Mouse (Mus musculus) testis, adult 2 months (tissue): ENCODE measurements around the gene BC030499. TPM values are rescaled to one million over a fixed set of nuclear protein-coding genes. Genes with fewer than 3 reads are reported as not detected.
A peak's percentile ranks its signal among the peaks of the same experiment; 100 is the strongest.

Experiments used
- H3K27ac ChIP-seq: fragments of 200-500 bp; 2 replicates; pipeline ENCODE4 v1.5.1; 2012; ENCODE audit warnings: low read depth, low read length; ENCODE audit not compliant: control insufficient read depth, insufficient read depth
- H3K27me3 ChIP-seq: fragments of 200-500 bp; 2 replicates; pipeline ENCODE4 v1.6.1; 2012; ENCODE audit warnings: mild to moderate bottlenecking, low read length, moderate library complexity; ENCODE audit not compliant: control insufficient read depth, insufficient read depth
- H3K36me3 ChIP-seq: fragments of 200-500 bp; 2 replicates; pipeline ENCODE4 v1.6.1; 2012; ENCODE audit warnings: mild to moderate bottlenecking, low read length; ENCODE audit not compliant: control insufficient read depth, insufficient read depth
- H3K4me1 ChIP-seq: fragments of 200-500 bp; 2 replicates; pipeline ENCODE4 v1.6.1; 2012; ENCODE audit warnings: low read length; ENCODE audit not compliant: control insufficient read depth, insufficient read depth
- H3K4me3 ChIP-seq: fragments of 200-500 bp; 2 replicates; pipeline ENCODE4 v1.5.1; 2012; ENCODE audit warnings: low read depth, mild to moderate bottlenecking, low read length, moderate library complexity, mixed read lengths; ENCODE audit not compliant: control insufficient read depth
- CTCF ChIP-seq: fragments of 200-500 bp; IDR thresholded peaks from 2 replicates; pipeline ENCODE4 v1.5.1; 2012; ENCODE audit warnings: low read depth, mild to moderate bottlenecking, inconsistent platforms, low read length, moderate library complexity; ENCODE audit not compliant: control insufficient read depth, insufficient read depth, insufficient replicate concordance
- POLR2A ChIP-seq: fragments of 200-500 bp; IDR thresholded peaks from 2 replicates; pipeline ENCODE4 v1.6.1; 2012; ENCODE audit warnings: low read depth, mild to moderate bottlenecking, inconsistent platforms, low read length, moderate library complexity; ENCODE audit not compliant: control insufficient read depth
- polyA plus RNA-seq: library from polyadenylated mRNA; depleted of rRNA; stranded (reverse); fragments of >200 nt; gene quantifications from 2 replicates; pipeline ENCODE4 v1.2.3, GENCODE M21; 2012; rRNA removed

The BC030499 gene
- polyA plus RNA-seq, 1 experiment: 0.28 TPM

- peak overlapping the region; percentile 87 for H3K27ac ChIP-seq
- H3K27me3 ChIP-seq: no peaks in the 10 kb centered on the region
- no peaks in the 10 kb centered on the region for H3K36me3 ChIP-seq
- peaks cover 13% of the 10 kb centered on the region for H3K4me1 ChIP-seq
- H3K4me3 ChIP-seq: peak overlapping the region; percentile 90
- TF ChIP-seq CTCF: no peak
- TF ChIP-seq POLR2A: peak; percentile 25; the same call in 1 of the 2 replicates
These were observed 53.8 kb downstream of the BC030499 start for GRCm38 (mm10) chr11:78344328-78344889.

- Histone ChIP-seq H3K4me3 (peak overlapping the region; percentile 36), H3K27ac (peak overlapping the region; percentile 87), H3K36me3 (no peaks in the 10 kb centered on the region), H3K27me3 (no peaks in the 10 kb centered on the region), H3K4me1 (peaks cover 13% of the 10 kb centered on the region)
- no peak for TF ChIP-seq POLR2A
- TF ChIP-seq CTCF: no peak
These were observed 54.5 kb downstream of the BC030499 start for GRCm38 (mm10) chr11:78344890-78345715.

GRCm38 (mm10) chr11:78345801-78346200 lies 55.2 kb downstream of the BC030499 start:
- H3K27me3 ChIP-seq: no peaks in the 10 kb centered on the region
- H3K27ac ChIP-seq: peak overlapping the region; percentile 87; the same call in 1 of the 2 replicates
- TF ChIP-seq POLR2A (no peak), CTCF (no peak)
- H3K4me3 ChIP-seq: no peak overlapping the region
- H3K4me1 ChIP-seq: peaks cover 13% of the 10 kb centered on the region
- no peaks in the 10 kb centered on the region for H3K36me3 ChIP-seq

Other genes with a start within 250 kb of the BC030499 start
- gene Eral1, start 210.5 kb upstream of the BC030499 start, polyA plus RNA-seq: 17.4 and 18.2 TPM in 2 replicates
- 11.5 and 11.7 TPM in 2 replicates for gene Fam222b, start 196.2 kb upstream of the BC030499 start, polyA plus RNA-seq
- 9.5 and 12.5 TPM in 2 replicates for gene Traf4, start 125.3 kb upstream of the BC030499 start, polyA plus RNA-seq
- gene Nek8, start 114.2 kb upstream of the BC030499 start, polyA plus RNA-seq: 22.2 and 22.3 TPM in 2 replicates
- gene Tlcd1, start 114.1 kb upstream of the BC030499 start, polyA plus RNA-seq: 65.1 and 73.7 TPM in 2 replicates
- gene Rpl23a, start 107.3 kb upstream of the BC030499 start, polyA plus RNA-seq: 125 and 137 TPM in 2 replicates
- gene Rab34, start 102.4 kb upstream of the BC030499 start, polyA plus RNA-seq: 10.4 and 13.2 TPM in 2 replicates
- 175 and 191 TPM in 2 replicates for gene Proca1, start 97.4 kb upstream of the BC030499 start, polyA plus RNA-seq
- gene Sdf2, start 45.1 kb upstream of the BC030499 start, polyA plus RNA-seq: 34.2 and 35.3 TPM in 2 replicates
- 20.1 and 22.2 TPM in 2 replicates for gene Supt6, start 44.9 kb upstream of the BC030499 start, polyA plus RNA-seq
- 125 and 133 TPM in 2 replicates for gene 2610507B11Rik, start 29.1 kb upstream of the BC030499 start, polyA plus RNA-seq
- 54.3 and 56.0 TPM in 2 replicates for gene Spag5, start 10.7 kb downstream of the BC030499 start, polyA plus RNA-seq
- gene Aldoc, start 32.1 kb downstream of the BC030499 start, polyA plus RNA-seq: 5.8 and 7.4 TPM in 2 replicates
- 57.4 and 69.7 TPM in 2 replicates for gene Pigs, start 37.6 kb downstream of the BC030499 start, polyA plus RNA-seq
- gene Unc119, start 52.6 kb downstream of the BC030499 start, polyA plus RNA-seq: 47.2 and 66.7 TPM in 2 replicates
- not detected in 2 replicates for gene Foxn1, start 95.7 kb downstream of the BC030499 start, polyA plus RNA-seq
- 2.8 and 3.1 TPM in 2 replicates for gene Slc13a2, start 131.4 kb downstream of the BC030499 start, polyA plus RNA-seq
- gene Slc46a1, start 174.9 kb downstream of the BC030499 start, polyA plus RNA-seq: 7.7 and 7.8 TPM in 2 replicates
- 2.5 TPM in 2 replicates for gene Sarm1, start 206.9 kb downstream of the BC030499 start, polyA plus RNA-seq
- 0.77 and 0.78 TPM in 2 replicates for gene Vtn, start 208.2 kb downstream of the BC030499 start, polyA plus RNA-seq
- not detected in 2 replicates for gene Sebox, start 212.6 kb downstream of the BC030499 start, polyA plus RNA-seq
- gene Tmem199, start 221.3 kb downstream of the BC030499 start, polyA plus RNA-seq: 16.0 and 19.2 TPM in 2 replicates
- 111 and 129 TPM in 2 replicates for gene Poldip2, start 221.4 kb downstream of the BC030499 start, polyA plus RNA-seq
- gene Tnfaip1, start 245.5 kb downstream of the BC030499 start, polyA plus RNA-seq: 9.8 and 10.0 TPM in 2 replicates
- gene Ift20, start 245.5 kb downstream of the BC030499 start, polyA plus RNA-seq: 62.1 and 64.8 TPM in 2 replicates